Mouse (Mus musculus) G1E (cell line): ENCODE data around the gene Rps11. TPM values are rescaled to one million over a fixed set of nuclear protein-coding genes. Genes with fewer than 3 reads are reported as not detected.

Experiments
- ATAC-seq: 2 replicates; pipeline ENCODE4 v1.8.0; 2016; ENCODE audit warnings: mild to moderate bottlenecking; ENCODE audit not compliant: insufficient number of reproducible peaks, poor library complexity, low FRiP score, severe bottlenecking; ENCODE audit errors: extremely low read depth
- DNase-seq: peaks from one replicate; pipeline ENCODE4 v3.0.0; 2012; ENCODE audit warnings: low spot score
- H3K27me3 ChIP-seq: 2 replicates; pipeline ENCODE4 v1.6.1; 2012; ENCODE audit warnings: mild to moderate bottlenecking, low read length, inconsistent platforms; ENCODE audit not compliant: insufficient read depth
- H3K36me3 ChIP-seq: replicated peaks from 2 replicates; pipeline ENCODE3; 2012; ENCODE audit warnings: mild to moderate bottlenecking, inconsistent platforms
- H3K4me1 ChIP-seq: 2 replicates; pipeline ENCODE4 v1.6.1; 2012; ENCODE audit warnings: low read depth, low read length, inconsistent platforms, mixed read lengths; ENCODE audit not compliant: insufficient read depth
- H3K4me3 ChIP-seq: 2 replicates; pipeline ENCODE4 v1.5.1; 2012; ENCODE audit warnings: low read depth, mild to moderate bottlenecking, inconsistent platforms, low read length, moderate library complexity, mixed read lengths
- H3K9me3 ChIP-seq: replicated peaks from 2 replicates; pipeline ENCODE4 v1.6.1; 2012; ENCODE audit warnings: inconsistent platforms
- CTCF ChIP-seq: IDR thresholded peaks from 2 replicates; pipeline ENCODE4 v1.5.1; 2012; ENCODE audit warnings: low read depth, low read length, inconsistent platforms, mixed read lengths
- GATA1 ChIP-seq: IDR thresholded peaks from 2 replicates; pipeline ENCODE4 v1.6.1; 2012; ENCODE audit warnings: borderline replicate concordance, low read length, inconsistent platforms, mixed read lengths
- GATA2 ChIP-seq: IDR thresholded peaks from 2 replicates; pipeline ENCODE4 v1.6.1; 2012; ENCODE audit warnings: low read depth, low read length, inconsistent platforms, borderline replicate concordance
- POLR2AphosphoS5 ChIP-seq: IDR thresholded peaks from 2 replicates; pipeline ENCODE4 v1.6.1; 2012; ENCODE audit warnings: low read depth, low read length, inconsistent platforms; ENCODE audit not compliant: insufficient replicate concordance
- TAL1 ChIP-seq: conservative IDR thresholded peaks from 2 replicates; pipeline ENCODE4 v1.6.1; 2012; ENCODE audit warnings: low read depth, low read length, inconsistent platforms, mixed read lengths
- polyA plus RNA-seq: library from polyadenylated mRNA; stranded (reverse); fragments of >175 nt; gene quantifications from 2 replicates; pipeline ENCODE4 v1.2.3, GENCODE M21; 2012
- total RNA-seq, 2 experiments: library from RNA; stranded (forward) in 1 of 2; stranded (reverse) in 1 of 2; fragments of 200-1000 nt in 1 of 2; fragments of >200 nt in 1 of 2; fragmentation: Nextera tagmentation in 1 of 2; gene quantifications; 2 replicates each; pipeline ENCODE4 v1.2.3; 2014 to 2017

Rps11 gene
- total and polyA plus RNA-seq, 3 experiments: 217 to 1,329 (median 916) TPM

- Histone ChIP-seq H3K4me1 (peaks cover 87% of the 10 kb centered on the region), H3K4me3 (peak overlapping the region; percentile 71)
- no peak for DNase-seq
Measured at GRCm38 (mm10) chr7:45134544-45135026, 10.3 kb upstream of the Rps11 start.

GRCm38 (mm10) chr7:45133446-45134159, 9.4 kb upstream of the Rps11 start:
- H3K36me3 ChIP-seq: peaks cover 43% of the 10 kb centered on the region
- H3K9me3 ChIP-seq: peaks cover 3% of the 10 kb centered on the region; the same call in 1 of the 2 replicates
- peaks cover 85% of the 10 kb centered on the region for H3K4me1 ChIP-seq
- TF ChIP-seq CTCF: no peak
- no peak for TF ChIP-seq GATA1
- no peak for TF ChIP-seq TAL1
- TF ChIP-seq GATA2: no peak
- TF ChIP-seq POLR2AphosphoS5: no peak
- DNase-seq (no peak), ATAC-seq (no peak)
- H3K4me3 ChIP-seq: peak overlapping the region; percentile 71; the same call in 1 of the 2 replicates
- H3K27me3 ChIP-seq: no peaks in the 10 kb centered on the region

More at GRCm38 (mm10) chr7:45134544-45135026, 10.3 kb upstream of the Rps11 start:
- peak; percentile 37 for ATAC-seq
- no peak for TF ChIP-seq POLR2AphosphoS5
- Histone ChIP-seq H3K27me3 (no peaks in the 10 kb centered on the region), H3K9me3 (peaks cover 3% of the 10 kb centered on the region; the same call in 1 of the 2 replicates), H3K36me3 (peaks cover 45% of the 10 kb centered on the region)

DNA sequence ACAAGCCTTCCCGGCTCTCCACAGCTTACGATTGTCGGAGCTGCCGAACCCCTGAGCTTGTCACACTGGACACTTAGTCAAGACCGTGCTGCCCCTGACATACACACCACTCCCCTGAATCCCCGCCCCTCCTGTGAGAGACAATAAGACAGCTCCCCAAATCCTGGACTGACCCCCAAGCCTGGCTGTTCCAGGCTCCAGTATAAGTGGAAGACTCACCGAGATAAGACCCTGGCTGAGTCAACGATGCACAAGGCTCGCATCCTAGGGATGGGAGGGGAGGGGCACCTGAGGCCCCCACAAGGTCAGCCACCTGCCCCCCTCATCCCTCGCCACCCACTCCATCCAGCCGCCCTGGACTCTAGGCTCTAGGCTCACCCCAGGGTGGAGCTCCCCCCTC, 7.6 kb upstream of the Rps11 start:
- Histone ChIP-seq H3K4me3 (no peak overlapping the region; the same call in 1 of the 2 replicates), H3K4me1 (peaks cover 72% of the 10 kb centered on the region), H3K27me3 (no peaks in the 10 kb centered on the region), H3K36me3 (peaks cover 55% of the 10 kb centered on the region), H3K9me3 (peaks cover 3% of the 10 kb centered on the region; the same call in 1 of the 2 replicates)
- no peak for TF ChIP-seq GATA2
- no peak for TF ChIP-seq CTCF
- no peak for TF ChIP-seq POLR2AphosphoS5
- TF ChIP-seq GATA1: no peak
- TF ChIP-seq TAL1: no peak
- DNase-seq (no peak), ATAC-seq (no peak)

- Histone ChIP-seq H3K9me3 (peaks cover 3% of the 10 kb centered on the region; the same call in 1 of the 2 replicates), H3K27me3 (no peaks in the 10 kb centered on the region), H3K4me1 (peaks cover 73% of the 10 kb centered on the region), H3K4me3 (peak overlapping the region; percentile 93; the same call in 1 of the 2 replicates), H3K36me3 (peaks cover 74% of the 10 kb centered on the region)
- DNase-seq (no peak), ATAC-seq (no peak)
- TF ChIP-seq POLR2AphosphoS5: no peak
- no peak for TF ChIP-seq GATA2
- TF ChIP-seq CTCF: no peak
- no peak for TF ChIP-seq TAL1
- TF ChIP-seq GATA1: no peak
Measured at GRCm38 (mm10) chr7:45129776-45130512, 5.7 kb upstream of the Rps11 start.

DNA sequence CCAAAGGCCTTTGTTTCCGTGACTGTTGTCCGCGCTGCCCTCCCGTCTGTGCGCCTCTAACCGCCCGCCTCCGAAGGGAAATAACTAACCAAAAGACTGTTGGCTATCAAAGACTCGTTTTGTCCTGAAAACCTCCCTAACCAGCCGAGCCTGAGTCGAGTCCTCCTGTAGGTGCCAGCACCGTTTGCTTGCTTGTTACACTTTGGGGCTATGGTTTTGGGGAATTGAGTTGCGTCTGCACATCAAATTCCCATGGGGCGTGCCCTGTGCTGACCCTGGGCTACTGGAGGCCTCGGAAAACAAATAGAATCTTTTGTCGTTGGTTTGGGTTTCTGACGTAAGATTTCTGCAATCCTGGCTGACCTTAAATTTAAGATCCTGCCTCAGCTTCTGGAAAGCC, 5.1 kb upstream of the Rps11 start:
- H3K4me1 ChIP-seq: peaks cover 73% of the 10 kb centered on the region
- no peak for ATAC-seq

More for the DNA sequence above, 5.1 kb upstream of the Rps11 start:
- Histone ChIP-seq H3K4me3 (peak overlapping the region; percentile 93), H3K9me3 (peaks cover 3% of the 10 kb centered on the region; the same call in 1 of the 2 replicates), H3K36me3 (peaks cover 75% of the 10 kb centered on the region), H3K27me3 (no peaks in the 10 kb centered on the region)
- DNase-seq: no peak
- no peak for TF ChIP-seq POLR2AphosphoS5
- no peak for TF ChIP-seq TAL1
- no peak for TF ChIP-seq CTCF
- no peak for TF ChIP-seq GATA2
- no peak for TF ChIP-seq GATA1
